Mouse (Mus musculus): Measurements from ENCODE around the gene Rabggtb.

Rabggtb gene

GRCm38 (mm10) chr3:153912546-153913509 lies at the start of gene Rabggtb:
Gene Rabggtb (minus strand): TSS chr3:153913009.
- peak; percentile 80 for DNase-seq (ENCODE audit: low spot score)

DNA sequence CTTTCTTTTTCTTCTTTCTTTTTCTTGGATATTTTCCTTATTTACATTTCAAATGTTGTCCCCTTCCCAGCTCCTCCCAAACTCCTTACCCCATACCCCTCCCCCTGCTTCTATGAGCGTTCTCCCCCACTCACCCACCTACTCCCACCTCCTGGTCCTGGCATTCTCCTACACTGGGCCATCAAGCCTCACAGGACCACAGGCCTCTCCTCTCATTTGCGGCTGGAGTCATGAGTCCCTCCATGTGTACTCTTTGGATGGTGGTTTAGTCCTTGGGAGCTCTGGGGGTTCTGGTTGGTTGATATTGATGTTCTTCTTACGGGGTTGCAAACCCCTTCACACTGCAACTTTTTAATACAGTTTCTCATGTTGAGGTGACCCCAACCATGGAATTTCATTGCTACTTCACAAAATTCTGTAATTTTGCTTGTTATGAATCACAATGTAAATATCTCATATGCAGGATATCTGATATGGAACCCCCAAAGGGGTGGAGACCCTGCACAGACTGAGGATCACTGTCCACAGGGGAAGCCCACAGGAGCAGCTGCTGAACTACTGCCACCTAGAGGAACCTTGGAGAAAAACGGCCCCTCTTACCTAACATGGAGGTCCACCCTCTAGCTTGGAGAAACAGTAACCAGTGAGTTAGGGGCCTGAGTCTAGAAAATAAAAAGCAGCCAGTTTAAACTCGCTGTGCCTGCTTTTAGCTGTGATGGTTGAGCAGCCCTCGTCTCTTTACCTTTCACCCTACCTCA lies 49.0 kb upstream of the Rabggtb start:
- DNase-seq (ENCODE audit: low spot score) = no peak

DNA sequence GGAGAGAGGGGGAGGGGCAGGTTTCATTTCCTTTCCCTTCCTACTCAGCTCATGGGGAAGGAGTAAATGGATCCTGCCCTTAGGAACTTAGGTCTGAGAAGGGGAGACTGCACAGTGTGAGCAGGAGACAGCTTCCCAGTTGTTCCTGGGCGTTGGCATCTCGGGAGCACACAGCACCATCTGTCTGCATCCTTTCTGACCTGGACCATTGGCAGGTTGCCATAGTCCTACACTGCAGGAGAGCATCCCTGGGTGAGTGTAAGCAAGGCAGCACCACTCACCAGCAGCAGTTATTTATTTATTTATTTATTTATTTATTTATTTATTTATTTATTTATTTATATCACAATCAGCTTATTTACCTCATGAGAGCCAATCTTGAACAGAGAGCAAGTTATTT lies 48.1 kb upstream of the Rabggtb start:
- DNase-seq (ENCODE audit: low spot score) = no peak

- no peak for DNase-seq (ENCODE audit: low spot score)
These were observed 47.0 kb upstream of the Rabggtb start for GRCm38 (mm10) chr3:153959731-153960207.

DNA sequence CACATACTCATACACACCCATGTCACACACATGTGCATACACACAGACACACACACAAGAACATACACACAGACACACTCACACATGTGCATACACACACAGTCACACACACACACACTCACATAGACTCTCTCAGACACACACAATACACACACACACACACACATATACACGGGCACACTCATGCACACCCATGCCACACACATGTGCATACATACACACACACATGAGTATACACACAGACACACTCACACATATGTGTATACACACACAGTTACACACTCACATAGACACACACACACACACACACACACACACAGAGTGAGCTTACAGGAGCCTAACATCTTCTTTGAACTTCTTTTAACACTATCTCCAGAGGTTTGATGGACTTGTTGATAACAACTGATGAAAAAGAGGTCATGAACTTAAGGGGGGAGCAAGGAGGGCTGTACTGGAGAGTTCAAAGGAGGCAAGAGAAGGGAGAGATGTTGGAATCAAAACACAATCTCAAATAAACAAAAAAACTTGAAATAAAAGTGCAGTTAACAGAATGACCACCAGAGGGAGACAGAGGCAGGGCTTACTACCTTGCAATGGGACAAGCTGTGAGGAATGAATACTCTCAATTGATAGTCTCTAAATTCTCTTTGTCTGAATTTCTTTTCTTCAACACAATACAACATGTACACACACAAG lies 46.4 kb upstream of the Rabggtb start:
- no peak for DNase-seq (ENCODE audit: low spot score)

DNA sequence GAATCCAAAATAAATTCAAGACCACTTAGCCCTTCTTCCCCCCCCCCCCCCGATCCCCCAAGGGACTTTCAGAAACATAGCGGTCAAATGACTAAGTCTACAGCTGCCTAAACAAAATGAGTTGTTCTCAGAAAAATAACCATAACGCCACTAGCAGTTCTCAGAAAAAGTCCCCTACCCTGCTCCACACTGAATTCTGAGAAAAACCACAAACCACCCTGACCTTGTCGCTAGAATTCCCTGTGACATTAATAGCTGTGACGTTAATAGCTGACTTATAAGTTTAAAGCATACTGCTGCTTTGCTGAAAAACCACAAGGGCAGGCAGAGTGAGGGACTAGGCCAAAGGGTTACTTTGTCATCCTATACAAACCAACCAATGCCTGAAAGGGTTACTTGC lies 45.1 kb upstream of the Rabggtb start:
- no peak for DNase-seq (ENCODE audit: low spot score)

- no peak for DNase-seq (ENCODE audit: low spot score)
These were observed 35.4 kb upstream of the Rabggtb start for GRCm38 (mm10) chr3:153948176-153948575.

DNA sequence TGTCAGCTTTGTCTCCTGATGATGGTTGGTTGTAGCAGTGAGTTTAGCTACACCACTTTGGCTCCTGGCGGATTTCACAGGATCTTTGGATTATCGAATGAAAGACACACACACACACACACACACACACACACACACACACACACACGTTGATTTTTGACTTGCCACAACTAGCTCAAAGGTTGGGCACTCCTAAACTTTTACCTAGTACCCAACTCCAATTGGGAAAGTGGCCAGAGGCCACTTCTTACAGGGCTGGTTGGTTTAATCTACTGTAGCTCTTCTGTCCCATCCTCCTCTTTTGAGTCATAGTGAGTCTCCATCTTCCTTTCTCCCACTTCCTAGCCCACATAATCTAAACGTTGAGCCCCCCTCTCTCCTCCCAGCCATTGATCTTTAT lies 34.5 kb upstream of the Rabggtb start:
- DNase-seq (ENCODE audit: low spot score) = no peak

GRCm38 (mm10) chr3:153944335-153944990 lies 31.7 kb upstream of the Rabggtb start, which contains the start of gene Acadm:
Gene Acadm (minus strand): TSS chr3:153944632.
- DNase-seq (ENCODE audit: low spot score) = peak; percentile 87

DNA sequence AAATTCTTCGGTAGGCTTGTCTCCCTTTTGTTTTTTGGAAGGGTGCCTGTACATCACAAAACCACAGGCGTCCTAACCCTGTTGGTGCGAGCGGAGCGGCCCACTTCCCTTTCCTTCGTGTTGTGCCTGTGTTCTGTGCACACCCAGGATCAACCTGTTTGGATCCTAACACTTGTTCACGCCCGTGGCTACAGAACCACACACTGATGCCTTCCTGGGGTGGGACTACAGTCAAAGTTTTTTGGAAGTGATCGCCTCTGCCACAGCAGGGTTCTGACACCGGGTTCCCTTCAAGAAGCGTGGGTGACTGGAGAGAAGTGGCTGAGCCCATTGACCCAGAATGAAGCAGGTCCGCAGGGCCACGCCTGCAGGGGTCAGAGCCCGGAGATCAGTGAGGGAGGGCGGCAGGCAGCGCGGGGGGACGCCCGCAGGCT lies 31.1 kb upstream of the Rabggtb start:
- no peak for DNase-seq (ENCODE audit: low spot score)

- no peak for DNase-seq (ENCODE audit: low spot score)
These were observed 30.3 kb upstream of the Rabggtb start for GRCm38 (mm10) chr3:153943003-153943640.

DNA sequence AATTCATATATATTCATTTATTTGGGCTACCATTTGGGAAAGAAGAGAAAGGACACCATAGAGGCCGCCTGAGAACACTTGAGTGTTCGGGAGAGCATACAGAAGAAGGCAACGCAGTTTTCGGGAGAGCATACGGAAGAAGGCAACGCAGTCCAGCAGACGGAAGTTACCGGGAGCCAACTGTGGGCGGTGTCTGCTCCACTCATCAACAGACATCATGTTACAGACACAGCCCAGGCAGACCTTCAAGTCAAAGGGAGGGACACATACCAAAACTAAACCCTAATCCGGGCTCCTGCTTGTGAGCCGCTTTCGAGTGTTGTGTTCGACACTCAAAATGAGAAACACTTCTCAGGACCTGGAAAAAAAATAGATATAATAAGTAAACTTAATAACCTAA lies 28.8 kb upstream of the Rabggtb start:
- DNase-seq (ENCODE audit: low spot score) = no peak

DNA sequence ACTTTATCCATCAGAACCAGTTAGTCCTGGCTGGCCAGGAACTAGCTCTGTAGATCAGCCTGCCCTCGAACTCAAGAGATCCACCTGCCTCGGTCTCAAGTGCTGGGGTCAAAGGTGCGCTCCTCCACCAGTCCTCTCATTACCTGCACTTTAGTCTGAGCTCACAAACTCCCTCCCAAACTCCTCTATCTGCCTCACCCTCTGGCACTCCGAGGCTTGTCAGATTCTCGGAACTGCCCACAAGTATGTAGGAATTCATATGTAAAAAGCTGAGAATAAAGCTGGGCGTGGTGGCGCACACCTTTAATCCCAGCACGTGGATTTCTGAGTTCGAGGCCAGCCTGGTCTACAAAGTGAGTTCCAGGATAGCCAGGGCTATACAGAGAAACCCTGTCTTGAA lies 27.7 kb upstream of the Rabggtb start:
- no peak for DNase-seq (ENCODE audit: low spot score)

GRCm38 (mm10) chr3:153940021-153940420 lies 27.2 kb upstream of the Rabggtb start:
- no peak for DNase-seq (ENCODE audit: low spot score)

DNA sequence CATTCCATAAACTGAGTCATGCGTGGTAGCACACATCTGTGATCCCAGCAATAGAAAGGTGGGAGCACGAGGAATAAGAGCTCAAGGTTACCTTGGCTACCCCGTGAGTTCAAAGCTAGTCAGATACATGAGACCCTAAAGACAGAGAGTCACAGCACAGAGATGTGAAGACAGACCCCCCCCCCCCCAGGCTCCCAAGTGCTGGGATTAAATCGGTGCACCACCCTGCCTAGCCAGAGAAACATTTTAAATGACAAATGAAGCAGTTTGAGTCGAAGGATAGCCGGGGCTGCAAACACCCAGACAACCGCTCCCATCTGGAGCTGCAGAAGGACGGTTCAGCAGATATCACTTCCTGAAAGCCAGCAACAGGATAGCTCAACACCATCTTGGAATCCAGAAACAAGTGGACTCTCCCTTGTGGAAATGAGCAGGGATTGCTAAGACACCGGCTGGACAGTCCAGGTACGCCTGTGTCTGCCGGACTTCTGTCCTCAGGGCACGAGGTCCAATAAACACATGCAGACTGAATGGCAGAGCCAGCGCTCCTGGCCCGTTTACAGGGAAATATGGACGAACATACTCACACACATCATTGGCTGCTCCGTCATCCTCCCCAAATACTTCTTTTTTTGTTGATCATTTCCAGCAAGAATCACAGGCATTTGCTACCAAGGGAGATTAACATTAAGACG lies 24.5 kb upstream of the Rabggtb start:
- no peak for DNase-seq (ENCODE audit: low spot score)

DNA sequence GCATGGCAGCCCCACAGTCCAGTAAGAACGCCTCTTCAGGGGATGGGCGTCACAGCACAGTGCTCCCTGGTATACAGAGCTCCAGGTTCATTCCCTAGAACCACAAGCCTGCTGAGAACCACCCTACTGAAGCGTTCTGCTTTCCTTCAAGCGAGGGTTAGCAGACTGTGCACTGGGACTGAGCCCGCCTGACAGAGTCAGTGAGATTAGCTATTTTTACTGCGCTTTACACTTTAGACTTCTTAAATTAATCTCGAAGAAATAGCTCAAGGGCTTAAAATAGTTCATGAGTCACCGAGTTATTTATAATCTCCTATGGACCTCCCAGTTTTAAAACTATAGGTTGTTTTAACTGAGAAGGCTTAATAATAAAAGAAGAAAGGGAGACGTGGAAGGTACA lies 23.1 kb upstream of the Rabggtb start:
- no peak for DNase-seq (ENCODE audit: low spot score)

- DNase-seq (ENCODE audit: low spot score) = no peak
These were observed 19.7 kb upstream of the Rabggtb start for GRCm38 (mm10) chr3:153932461-153932860.

DNA sequence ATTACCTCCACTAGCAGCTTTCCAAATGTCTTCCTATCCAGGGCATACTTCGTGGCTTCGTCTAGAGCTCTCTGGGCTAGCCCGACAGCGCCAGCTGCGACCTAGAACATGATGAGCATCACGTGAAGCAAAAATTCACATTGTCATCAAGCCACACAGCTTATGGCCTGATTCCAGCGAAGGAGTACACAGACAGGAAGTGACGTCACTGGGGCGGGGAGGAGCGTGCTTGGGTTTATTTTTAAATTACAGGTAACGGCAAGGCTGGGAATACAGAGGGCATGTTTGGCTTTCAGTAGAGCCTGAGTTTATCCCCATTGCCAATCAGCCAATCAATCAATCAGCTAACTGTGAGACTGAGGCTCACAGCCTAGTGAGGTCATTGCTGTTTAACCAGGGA lies 16.7 kb upstream of the Rabggtb start:
- no peak for DNase-seq (ENCODE audit: low spot score)

- DNase-seq (ENCODE audit: low spot score) = no peak
These were observed 13.5 kb upstream of the Rabggtb start for GRCm38 (mm10) chr3:153926333-153926732.

DNA sequence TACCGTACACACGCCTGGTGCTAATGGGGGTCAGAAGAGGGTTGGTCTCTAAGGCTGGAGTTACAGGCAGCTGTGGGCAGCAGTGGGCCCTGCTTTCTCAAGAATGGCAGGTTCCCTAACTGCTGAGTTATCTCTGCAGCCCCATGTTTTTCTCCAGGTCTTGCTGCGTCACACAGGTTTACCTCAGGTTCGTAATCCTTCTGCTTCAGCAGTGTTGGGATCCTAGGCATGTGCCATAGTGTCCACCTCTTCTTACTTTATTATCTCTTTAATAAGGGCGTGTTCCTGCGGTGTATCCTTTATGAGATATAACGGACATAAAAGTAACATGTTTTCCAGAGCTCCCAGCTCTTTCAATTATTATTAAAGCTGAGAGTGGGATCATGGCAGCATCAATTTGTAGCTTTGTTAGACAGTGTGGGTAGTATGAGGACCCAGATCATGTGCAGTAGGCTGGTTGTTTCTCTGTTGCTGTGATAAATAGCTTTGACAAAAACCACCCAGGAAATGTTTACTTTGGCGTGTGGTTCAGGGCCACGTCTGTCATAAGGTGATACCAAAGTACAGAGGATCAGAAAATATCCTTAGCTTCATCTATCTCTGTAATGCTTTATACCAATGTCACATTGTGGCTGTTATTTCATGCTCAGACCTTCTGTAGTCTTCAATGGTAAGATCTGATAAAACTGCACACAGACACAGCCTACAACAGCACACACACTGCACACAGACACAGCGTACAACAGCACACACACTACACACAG lies 8.5 kb upstream of the Rabggtb start:
- DNase-seq (ENCODE audit: low spot score) = no peak
